Mouse (Mus musculus) hematopoietic stem cell, adult 5-6 weeks (primary cell): ENCODE results near the gene Fen1. TPM values are rescaled to one million over a fixed set of nuclear protein-coding genes. Genes with fewer than 3 reads are reported as not detected.
A peak's percentile ranks its signal among the peaks of the same experiment; 100 is the strongest.

Source experiments
- ATAC-seq, 2 experiments: fragments of 125-278 bp in 1 of 2; replicated peaks in 1 of 2; 2 replicates each; pipeline ENCODE4 v1.8.0; 2016 to 2017; ENCODE audit warnings: inconsistent platforms in 2 of 2, mild to moderate bottlenecking in 2 of 2, moderate number of reproducible peaks in 2 of 2, low read depth in 1 of 2, moderate TSS enrichment in 1 of 2; ENCODE audit not compliant: low FRiP score in 2 of 2, poor library complexity in 2 of 2, severe bottlenecking in 2 of 2, insufficient read depth in 1 of 2, low TSS enrichment in 1 of 2
- total RNA-seq: library from RNA; stranded (forward); fragments of 172-1452, 232-1000 nt; gene quantifications from 2 replicates; pipeline ENCODE4 v1.2.3, GENCODE M21; 2017

Fen1 gene
- total RNA-seq, 1 experiment from 2014 or later: 90.2 TPM

GRCm38 (mm10) chr19:10189022-10189421, 14.9 kb downstream of the Fen1 start:
- ATAC-seq: no peak

GRCm38 (mm10) chr19:10188281-10188811, 15.6 kb downstream of the Fen1 start:
- ATAC-seq: no peak

DNA sequence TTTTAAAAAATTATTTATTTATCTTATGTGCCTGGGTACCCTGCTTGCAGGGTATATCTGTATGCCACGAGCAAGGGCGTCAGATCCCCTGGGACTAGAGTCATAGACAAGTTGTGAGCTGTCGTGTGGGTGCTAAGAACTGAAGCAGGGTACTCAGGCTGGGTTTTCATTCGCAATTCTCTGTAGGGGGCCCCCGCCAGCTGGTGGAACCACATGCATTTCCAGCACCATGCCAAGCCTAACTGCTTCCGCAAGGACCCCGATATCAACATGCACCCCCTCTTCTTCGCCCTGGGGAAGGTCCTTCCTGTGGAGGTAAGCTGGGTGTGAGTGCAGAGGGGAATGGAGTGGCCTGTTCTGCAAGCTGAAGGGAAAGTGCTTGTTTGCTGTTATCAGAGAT, 17.4 kb downstream of the Fen1 start:
- ATAC-seq: no peak

GRCm38 (mm10) chr19:10185876-10186275, 18.1 kb downstream of the Fen1 start:
- ATAC-seq: no peak

DNA sequence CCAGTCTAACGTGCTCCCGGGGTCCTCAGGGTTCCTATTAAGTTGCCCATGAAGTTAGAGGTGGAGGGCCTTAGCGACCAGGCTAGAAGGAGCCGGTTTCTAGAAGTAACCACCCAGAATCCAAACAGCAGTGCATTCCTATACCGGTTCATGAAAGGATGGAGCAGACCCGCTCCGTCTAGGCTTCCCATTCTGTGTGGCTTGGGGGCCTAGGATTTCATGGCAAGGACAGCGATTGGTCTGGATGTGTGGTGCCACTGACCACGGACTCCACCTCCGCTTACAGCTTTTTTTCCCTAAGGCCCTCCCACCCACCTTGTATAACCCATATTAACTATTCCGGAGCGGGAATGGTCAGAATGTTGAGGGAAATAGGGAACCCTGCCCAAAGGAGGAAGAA, 19.9 kb downstream of the Fen1 start:
- no peak for ATAC-seq

GRCm38 (mm10) chr19:10183299-10183983, 20.5 kb downstream of the Fen1 start:
- ATAC-seq: peak; percentile 26 to 43; a peak in 2 of 4 replicates

- ATAC-seq: peak; percentile 93 to 94
Observed at GRCm38 (mm10) chr19:10182670-10183298, 21.2 kb downstream of the Fen1 start, which contains the start of gene Fads1. Gene Fads1 (plus strand): TSS chr19:10182888.

- peak in 1 of 2 experiments; percentile 29; a peak in 1 of 4 replicates for ATAC-seq
Observed at GRCm38 (mm10) chr19:10182142-10182541, 21.8 kb downstream of the Fen1 start.

- no peak for ATAC-seq
Observed at GRCm38 (mm10) chr19:10181225-10181624, 22.7 kb downstream of the Fen1 start.

DNA sequence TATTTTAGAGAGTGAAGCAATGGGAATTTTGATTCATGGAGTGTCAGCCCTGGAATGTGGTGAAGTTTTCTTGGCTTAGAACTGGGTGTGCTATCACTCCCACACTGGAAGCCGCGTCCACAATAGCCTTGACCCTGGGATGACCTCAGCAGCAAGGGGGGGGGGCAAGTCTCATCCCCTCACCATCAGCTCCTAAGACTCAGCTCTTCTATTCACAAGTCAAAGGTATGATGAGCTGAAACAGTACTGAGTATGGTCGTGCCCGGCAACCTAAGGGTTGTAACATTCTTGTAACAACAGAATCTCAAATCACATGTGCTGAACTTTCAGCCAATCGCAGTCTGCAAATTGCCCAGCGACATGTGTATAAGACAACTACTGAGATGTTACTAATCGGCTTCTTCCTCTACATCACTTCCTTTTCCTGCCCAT, 27.0 kb downstream of the Fen1 start:
- peak in 1 of 2 experiments; percentile 19; a peak in 1 of 4 replicates for ATAC-seq

GRCm38 (mm10) chr19:10176477-10176876, 27.5 kb downstream of the Fen1 start:
- ATAC-seq: no peak

GRCm38 (mm10) chr19:10174956-10175355, 29.0 kb downstream of the Fen1 start:
- ATAC-seq: no peak

DNA sequence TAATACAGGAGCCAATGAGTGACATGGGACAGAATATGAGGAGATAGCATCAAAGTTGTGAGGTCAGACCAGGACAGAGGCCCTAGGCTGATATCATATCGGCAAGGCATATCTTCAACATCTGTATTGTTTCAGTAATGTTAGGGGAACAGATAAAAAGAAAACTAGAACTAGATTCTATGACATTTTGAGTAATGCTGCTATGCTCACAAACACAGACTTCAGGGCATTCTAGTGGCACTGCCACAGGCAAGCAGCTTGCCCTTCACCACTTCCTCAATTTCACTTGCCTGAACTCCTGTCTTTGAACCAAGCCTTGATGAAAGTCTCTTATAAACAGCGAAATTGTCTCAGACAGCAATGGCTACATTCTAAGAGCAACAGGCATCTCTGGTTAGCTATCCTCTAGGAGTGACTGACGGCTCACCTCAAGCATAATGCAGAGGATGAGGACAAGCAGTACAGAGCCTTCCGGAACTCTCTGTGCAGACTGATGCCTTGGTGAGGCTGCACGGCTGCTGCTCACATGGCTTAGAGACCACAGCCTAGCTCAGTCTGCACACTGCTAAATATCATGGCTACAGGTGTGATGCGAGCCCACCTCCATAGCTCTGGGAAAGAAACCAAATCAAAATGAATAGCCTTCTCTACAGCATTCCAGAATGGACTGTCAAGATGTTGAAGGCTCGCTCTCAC, 30.0 kb downstream of the Fen1 start:
- peak; percentile 76 to 80 for ATAC-seq

DNA sequence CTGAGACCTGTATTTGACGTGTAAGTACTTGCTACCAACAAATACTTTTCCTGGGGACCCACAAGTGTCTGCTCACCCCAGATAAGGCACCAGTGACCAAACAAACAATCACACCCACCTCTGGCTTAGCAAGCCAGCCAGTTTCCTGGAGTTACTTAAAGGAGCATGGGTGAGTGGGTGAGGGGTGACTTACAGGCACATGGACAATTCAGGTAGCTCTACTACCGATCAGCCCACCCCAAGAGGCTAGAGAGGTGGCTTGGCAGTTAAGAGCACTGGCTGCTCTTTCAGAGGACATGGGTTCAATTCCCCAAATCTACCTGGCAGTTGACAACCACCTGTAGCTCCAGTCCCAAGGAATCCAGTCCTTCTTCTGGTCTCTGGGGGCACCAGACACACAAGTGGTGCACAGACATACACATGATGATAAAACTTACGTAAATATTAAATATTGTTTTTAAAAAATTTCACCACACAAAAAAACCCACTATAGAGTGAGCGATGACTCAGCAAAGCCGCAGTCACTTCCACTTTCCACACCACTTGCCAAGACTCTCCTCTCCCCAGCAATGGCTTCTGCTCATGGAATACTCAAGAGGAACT, 30.8 kb downstream of the Fen1 start:
- ATAC-seq: peak; percentile 62 to 87

GRCm38 (mm10) chr19:10171846-10172245, 32.1 kb downstream of the Fen1 start:
- no peak for ATAC-seq

GRCm38 (mm10) chr19:10171359-10171758, 32.6 kb downstream of the Fen1 start:
- no peak for ATAC-seq

GRCm38 (mm10) chr19:10170466-10170865, 33.5 kb downstream of the Fen1 start:
- ATAC-seq: no peak
